Mouse (Mus musculus) MEL (cell line): ENCODE data around the gene Eml6. TPM values are rescaled to one million over a fixed set of nuclear protein-coding genes. Genes with fewer than 3 reads are reported as not detected.

ENCODE experiments used
- DNase-seq: peaks from one replicate; pipeline ENCODE4 v3.0.0; 2011; ENCODE audit warnings: low read depth, low spot score
- H3K27ac ChIP-seq: 2 replicates; pipeline ENCODE4 v1.5.1; 2012; ENCODE audit warnings: low read depth, mild to moderate bottlenecking, control low read depth, low read length, moderate library complexity; ENCODE audit not compliant: control insufficient read depth
- H3K27me3 ChIP-seq, 2 experiments: fragments of 150-350 bp in 1 of 2; sonication (generic) in 1 of 2; 2 replicates each; pipeline ENCODE4 v1.6.1; 2012; ENCODE audit warnings: low read length in 2 of 2, mild to moderate bottlenecking in 2 of 2, improper control_type of control experiment in 1 of 2, moderate library complexity in 1 of 2; ENCODE audit not compliant: insufficient read depth in 2 of 2, control insufficient read depth in 1 of 2
- H3K36me3 ChIP-seq, 2 experiments: 2 replicates each; pipeline ENCODE4 v1.6.1; 2012 to 2014; ENCODE audit warnings: low read length in 2 of 2, improper control_type of control experiment in 1 of 2, inconsistent platforms in 1 of 2, mild to moderate bottlenecking in 1 of 2; ENCODE audit not compliant: insufficient read depth in 2 of 2, control insufficient read depth in 1 of 2
- H3K4me1 ChIP-seq, 2 experiments: fragments of 150-350 bp in 1 of 2; sonication (generic) in 1 of 2; 2 replicates each; pipeline ENCODE4 v1.6.1; 2012; ENCODE audit warnings: low read length in 2 of 2, improper control_type of control experiment in 1 of 2, mild to moderate bottlenecking in 1 of 2; ENCODE audit not compliant: insufficient read depth in 2 of 2, control insufficient read depth in 1 of 2
- H3K4me3 ChIP-seq, 2 experiments: fragments of 150-350 bp in 1 of 2; sonication (generic) in 1 of 2; 2 replicates each; pipeline ENCODE4 v1.5.1; 2012; ENCODE audit warnings: low read depth in 2 of 2, low read length in 2 of 2, mild to moderate bottlenecking in 2 of 2, moderate library complexity in 2 of 2, control low read depth in 1 of 2, improper control_type of control experiment in 1 of 2; ENCODE audit not compliant: control insufficient read depth in 1 of 2, insufficient read depth in 1 of 2
- H3K79me2 ChIP-seq: 2 replicates; pipeline ENCODE4 v1.6.1; 2012; ENCODE audit warnings: mild to moderate bottlenecking, low read length, moderate library complexity; ENCODE audit not compliant: control insufficient read depth, poor library complexity, insufficient read depth
- H3K9ac ChIP-seq: 2 replicates; pipeline ENCODE4 v1.6.1; 2012; ENCODE audit warnings: low read depth, mild to moderate bottlenecking, control low read depth, low read length, moderate library complexity; ENCODE audit not compliant: control insufficient read depth, poor library complexity, severe bottlenecking
- H3K9me3 ChIP-seq: fragments of 150-350 bp; sonication (generic); replicated peaks from 2 replicates; pipeline ENCODE4 v1.6.1; 2012; ENCODE audit warnings: mild to moderate bottlenecking, low read length, improper control_type of control experiment, moderate library complexity; ENCODE audit not compliant: insufficient read depth
- BHLHE40 ChIP-seq: IDR thresholded peaks from 2 replicates; pipeline ENCODE4 v1.6.1; 2012; ENCODE audit warnings: low read depth, mild to moderate bottlenecking, inconsistent platforms, low read length, improper control_type of control experiment, borderline replicate concordance
- E2F4 ChIP-seq: IDR thresholded peaks from 2 replicates; pipeline ENCODE4 v1.6.1; 2011; ENCODE audit warnings: low read depth, low read length, improper control_type of control experiment, borderline replicate concordance
- HCFC1 ChIP-seq: IDR thresholded peaks from 2 replicates; pipeline ENCODE4 v1.6.1; 2012; ENCODE audit warnings: low read depth, mild to moderate bottlenecking, inconsistent platforms, low read length, improper control_type of control experiment, moderate library complexity
- KAT2A ChIP-seq: conservative IDR thresholded peaks from 2 replicates; pipeline ENCODE4 v1.6.1; 2012; ENCODE audit warnings: low read depth, low read length, improper control_type of control experiment, inconsistent platforms
- MEF2A ChIP-seq: IDR thresholded peaks from 2 replicates; pipeline ENCODE4 v1.6.1; 2014; ENCODE audit warnings: low read depth, mild to moderate bottlenecking, inconsistent platforms, low read length, improper control_type of control experiment; ENCODE audit not compliant: poor library complexity, insufficient replicate concordance, severe bottlenecking; ENCODE audit errors: extremely low read depth
- MYB ChIP-seq: IDR thresholded peaks from 2 replicates; pipeline ENCODE4 v1.6.1; 2011; ENCODE audit warnings: mild to moderate bottlenecking, low read depth, low read length, improper control_type of control experiment
- MYC ChIP-seq: IDR thresholded peaks from 2 replicates; pipeline ENCODE4 v1.6.1; 2011; ENCODE audit warnings: low read depth, mild to moderate bottlenecking, low read length, improper control_type of control experiment, moderate library complexity
- NELFE ChIP-seq: IDR thresholded peaks from 2 replicates; pipeline ENCODE4 v1.6.1; 2011; ENCODE audit warnings: low read depth, low read length, improper control_type of control experiment
- POLR2A ChIP-seq, 2 experiments: IDR thresholded peaks; 2 replicates each; pipeline ENCODE4 v1.6.1; 2011 to 2012; ENCODE audit warnings: low read length in 2 of 2, mild to moderate bottlenecking in 2 of 2, control low read depth in 1 of 2, improper control_type of control experiment in 1 of 2, low read depth in 1 of 2, moderate library complexity in 1 of 2; ENCODE audit not compliant: control insufficient read depth in 1 of 2, insufficient read depth in 1 of 2, poor library complexity in 1 of 2
- POLR2AphosphoS2 ChIP-seq: IDR thresholded peaks from 2 replicates; pipeline ENCODE4 v1.6.1; 2011; ENCODE audit warnings: low read length, improper control_type of control experiment
- POLR2AphosphoS5 ChIP-seq: IDR thresholded peaks from 2 replicates; pipeline ENCODE4 v1.6.1; 2012; ENCODE audit warnings: low read depth, borderline replicate concordance, mild to moderate bottlenecking, inconsistent platforms, low read length, moderate library complexity, mixed read lengths
- TBP ChIP-seq: IDR thresholded peaks from 2 replicates; pipeline ENCODE4 v1.8.0; 2011; ENCODE audit warnings: low read depth, low read length, improper control_type of control experiment
- UBTF ChIP-seq: IDR thresholded peaks from 2 replicates; pipeline ENCODE4 v1.6.1; 2012; ENCODE audit warnings: low read depth, mild to moderate bottlenecking, inconsistent platforms, low read length, improper control_type of control experiment, moderate library complexity, borderline replicate concordance; ENCODE audit not compliant: insufficient read depth
- USF1 ChIP-seq: IDR thresholded peaks from 2 replicates; pipeline ENCODE4 v1.6.1; 2014; ENCODE audit warnings: low read depth, mild to moderate bottlenecking, inconsistent platforms, low read length, improper control_type of control experiment, moderate library complexity
- ZC3H11A ChIP-seq: IDR thresholded peaks from 2 replicates; pipeline ENCODE4 v1.6.1; 2012; ENCODE audit warnings: low read depth, mild to moderate bottlenecking, inconsistent platforms, low read length, improper control_type of control experiment
- ZMIZ1 ChIP-seq: IDR thresholded peaks from 2 replicates; pipeline ENCODE4 v1.6.1; 2012; ENCODE audit warnings: low read depth, mild to moderate bottlenecking, inconsistent platforms, low read length, improper control_type of control experiment, moderate library complexity
- ZNF384 ChIP-seq: IDR thresholded peaks from 2 replicates; pipeline ENCODE4 v1.6.1; 2012; ENCODE audit warnings: low read depth, mild to moderate bottlenecking, inconsistent platforms, low read length, improper control_type of control experiment
- polyA plus RNA-seq, 2 experiments: library from polyadenylated mRNA; stranded (reverse) in 1 of 2; unstranded in 1 of 2; fragments of >175 nt in 1 of 2; fragments of >200 nt in 1 of 2; gene quantifications; 2 replicates each; pipeline versions ENCODE4 v1.2.1 to v1.2.4; 2012; ENCODE audit warnings: low replicate concordance in 2 of 2, low read depth in 1 of 2; ENCODE audit not compliant: insufficient read length in 2 of 2, insufficient read depth in 1 of 2, missing spikeins in 1 of 2
- total RNA-seq: library from RNA; depleted of rRNA; stranded (reverse); fragments of 300-350 nt; gene quantifications from 2 replicates; pipeline ENCODE4 v1.2.3, GENCODE M21; 2012

The Eml6 gene
- total and polyA plus RNA-seq, 3 experiments, result 2.7 to 2.8 TPM; not detected in 1

DNA sequence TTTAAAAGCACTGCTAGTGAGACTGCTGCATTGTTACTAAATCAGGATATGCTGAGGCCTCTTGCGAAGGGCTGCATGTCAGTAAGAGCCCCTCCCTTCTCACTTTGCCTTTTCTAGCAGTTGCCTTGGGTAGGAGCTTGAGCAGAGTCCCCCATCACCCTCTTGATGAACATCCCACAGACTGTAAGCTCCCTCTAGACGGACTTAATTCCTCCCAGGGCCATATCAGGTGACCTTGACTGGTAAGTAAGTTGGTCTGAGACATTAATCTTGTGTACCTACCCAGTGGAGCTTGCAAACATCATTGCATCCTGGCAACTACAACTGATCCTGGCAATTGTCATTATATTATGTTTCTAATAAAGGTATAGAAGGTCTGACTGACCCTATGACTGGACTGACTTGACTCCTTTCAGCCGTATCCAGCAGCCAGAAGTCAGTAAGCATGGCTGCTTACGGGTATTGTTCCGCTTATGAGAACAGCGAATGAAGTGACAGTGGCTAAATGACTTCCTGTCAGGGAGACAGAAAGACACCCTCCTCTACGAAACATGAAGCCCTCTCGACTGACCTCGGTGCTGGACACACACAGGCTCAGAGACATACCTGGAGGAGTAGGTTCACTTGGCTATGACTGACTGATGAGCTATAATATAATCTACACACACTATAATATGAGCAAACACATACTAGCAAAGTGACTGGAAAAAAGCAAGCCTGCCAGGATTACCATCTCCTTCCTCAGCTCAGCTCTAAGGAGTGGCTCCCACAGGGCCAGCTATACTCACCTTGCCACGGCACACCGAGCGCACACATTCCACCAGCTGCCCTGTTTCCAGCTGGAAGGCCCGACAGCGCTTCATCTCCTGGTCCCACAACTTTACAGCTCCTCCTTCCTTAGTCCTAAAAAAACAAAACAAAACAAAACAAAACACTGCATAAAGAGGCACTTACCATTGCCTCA, 273.9 kb downstream of the Eml6 start:
- H3K9me3 ChIP-seq, result no peaks in the 10 kb centered on the region
- no peak overlapping the region for H3K4me3 ChIP-seq
- no peaks in the 10 kb centered on the region for H3K27me3 ChIP-seq
- H3K79me2 ChIP-seq, result no peaks in the 10 kb centered on the region
- no peak overlapping the region for H3K9ac ChIP-seq
- peaks cover 0 to 4% of the 10 kb centered on the region in 2 experiments; a peak in 2 of 4 replicates for H3K36me3 ChIP-seq
- H3K4me1 ChIP-seq, result peaks cover 3 to 7% of the 10 kb centered on the region in 2 experiments; a peak in 3 of 4 replicates
- TF ChIP-seq NELFE (no peak), MYC (no peak), BHLHE40 (no peak), ZC3H11A (no peak), ZMIZ1 (no peak), UBTF (no peak), TBP (no peak), ZNF384 (no peak), USF1 (no peak), POLR2AphosphoS5 (no peak), MYB (no peak), KAT2A (no peak), POLR2AphosphoS2 (no peak)
- no peak overlapping the region for H3K27ac ChIP-seq
- DNase-seq, result no peak

DNA sequence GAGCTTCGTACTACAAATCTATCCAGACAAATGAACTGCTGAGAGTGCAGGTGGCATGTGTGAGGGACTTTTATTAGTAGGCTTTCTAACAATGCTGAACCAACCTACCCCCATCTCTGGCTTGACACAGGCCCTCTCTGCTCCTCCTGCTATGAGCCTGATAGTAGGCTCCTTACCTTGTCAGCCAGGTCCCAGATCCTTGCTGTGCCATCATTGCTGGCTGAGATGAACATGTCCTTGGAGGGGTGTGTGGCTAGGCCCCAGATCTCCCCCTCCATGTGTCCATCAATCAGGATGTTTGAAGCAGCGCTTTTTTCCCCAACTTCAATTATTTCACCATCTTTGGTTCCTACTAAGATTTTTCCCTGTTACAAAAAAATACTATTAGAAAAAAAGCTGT, 274.8 kb downstream of the Eml6 start:
- peaks cover 3 to 7% of the 10 kb centered on the region in 2 experiments; a peak in 3 of 4 replicates for H3K4me1 ChIP-seq
- no peaks in the 10 kb centered on the region for H3K9me3 ChIP-seq
- no peaks in the 10 kb centered on the region for H3K27me3 ChIP-seq
- TF ChIP-seq MEF2A (no peak), KAT2A (no peak), E2F4 (no peak), TBP (no peak), HCFC1 (no peak), POLR2A (IDR thresholded peaks at IDR 0.05; ENCODE audit: control insufficient read depth in 1 of 2, insufficient read depth in 1 of 2, low read depth in 1 of 2, low read length in 2 of 2, poor library complexity in 1 of 2) (no peak)
- TF ChIP-seq, all 39 proteins: peak for 0
- H3K27ac ChIP-seq, result no peak overlapping the region
- no peaks in the 10 kb centered on the region for H3K79me2 ChIP-seq
- DNase-seq, result no peak
- H3K9ac ChIP-seq, result no peak overlapping the region
- H3K4me3 ChIP-seq, result no peak overlapping the region
- H3K36me3 ChIP-seq, result peaks cover 0 to 4% of the 10 kb centered on the region in 2 experiments; a peak in 2 of 4 replicates
